Mouse (Mus musculus) bone marrow, adult 2 months (tissue): ENCODE results near the gene Bin2. TPM values are rescaled to one million over a fixed set of nuclear protein-coding genes. Genes with fewer than 3 reads are reported as not detected.

Source experiments
- H3K27ac ChIP-seq: fragments of 200-500 bp; 2 replicates; pipeline ENCODE4 v1.5.1; 2012; ENCODE audit warnings: low read depth, mild to moderate bottlenecking, control low read depth, inconsistent platforms, low read length; ENCODE audit not compliant: control insufficient read depth, poor library complexity, insufficient read depth
- H3K4me1 ChIP-seq: fragments of 200-500 bp; 2 replicates; pipeline ENCODE4 v1.6.1; 2011; ENCODE audit warnings: low read length; ENCODE audit not compliant: control insufficient read depth, insufficient read depth
- H3K4me3 ChIP-seq: fragments of 200-500 bp; replicated peaks from 2 replicates; pipeline ENCODE3; 2011; ENCODE audit warnings: mild to moderate bottlenecking, low read depth, low read length, control low read depth; ENCODE audit not compliant: control insufficient read depth
- CTCF ChIP-seq: fragments of 200-500 bp; IDR thresholded peaks from 2 replicates; pipeline ENCODE4 v1.5.1; 2011; ENCODE audit warnings: low read length, control low read depth; ENCODE audit not compliant: control insufficient read depth, insufficient read depth
- POLR2A ChIP-seq: fragments of 200-500 bp; IDR thresholded peaks from 2 replicates; pipeline ENCODE4 v1.6.1; 2011; ENCODE audit warnings: low read depth, mild to moderate bottlenecking, control low read depth, low read length, borderline replicate concordance; ENCODE audit not compliant: control insufficient read depth
- WGBS: fragments of 180-500 bp; shearing (Covaris S2); methylation state at CpG from one replicate; pipeline ENCODE4 v1.1.7; 2018; 5-methylcytosine and 5-hydroxymethylcytosine counted together
- polyA plus RNA-seq: library from polyadenylated mRNA; stranded (reverse); fragments of >200 nt; gene quantifications from 2 replicates; pipeline ENCODE4 v1.2.4, GENCODE M21; 2011; ENCODE audit warnings: low replicate concordance; ENCODE audit not compliant: missing spikeins, insufficient read depth, insufficient read length

Gene Bin2
- polyA plus RNA-seq, 1 experiment, result 139 TPM

DNA sequence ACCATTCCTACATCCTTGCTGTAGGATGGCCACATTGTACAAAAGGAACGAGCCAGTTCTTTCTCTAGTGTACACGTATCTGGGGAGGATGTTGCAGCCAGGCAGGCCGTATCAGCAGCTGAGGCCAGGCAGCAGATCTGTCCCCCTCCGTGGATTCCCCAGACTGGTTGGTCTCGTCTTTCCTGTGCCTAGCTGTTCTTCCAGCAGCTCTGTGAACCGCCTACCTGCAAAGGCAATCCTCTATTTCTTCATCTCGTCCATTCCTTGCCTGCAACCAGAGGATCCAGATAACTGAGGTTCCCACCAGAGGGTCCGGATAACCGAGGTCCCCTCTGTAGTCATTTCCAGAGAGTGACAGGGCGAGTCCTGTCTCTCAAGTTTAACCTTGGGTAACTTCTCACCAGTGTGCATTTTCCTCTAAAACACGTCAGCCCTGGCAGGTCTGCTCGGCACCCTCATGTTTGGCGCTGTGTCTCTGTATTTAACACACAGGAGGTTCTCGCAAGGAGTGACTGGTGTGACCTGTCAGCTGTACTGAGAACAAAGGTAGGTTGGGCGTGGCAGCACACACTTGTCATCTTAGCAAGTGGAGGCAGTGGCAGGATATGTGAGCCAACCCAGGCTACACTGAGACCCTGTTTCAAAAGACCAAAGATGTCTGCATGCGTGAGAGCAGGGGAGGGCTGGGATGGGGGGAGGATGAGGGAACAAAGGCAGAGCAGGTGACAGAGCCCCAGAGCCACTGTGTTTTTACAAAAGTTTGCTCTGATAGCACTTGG is 29.2 kb downstream of the Bin2 start:
- no peak overlapping the region for H3K4me3 ChIP-seq
- WGBS, result 79% methylated on average over 16 of the region's 16 CpGs
- no peak overlapping the region for H3K27ac ChIP-seq
- TF ChIP-seq CTCF (no peak), POLR2A (no peak)
- peaks cover 1% of the 10 kb centered on the region for H3K4me1 ChIP-seq

DNA sequence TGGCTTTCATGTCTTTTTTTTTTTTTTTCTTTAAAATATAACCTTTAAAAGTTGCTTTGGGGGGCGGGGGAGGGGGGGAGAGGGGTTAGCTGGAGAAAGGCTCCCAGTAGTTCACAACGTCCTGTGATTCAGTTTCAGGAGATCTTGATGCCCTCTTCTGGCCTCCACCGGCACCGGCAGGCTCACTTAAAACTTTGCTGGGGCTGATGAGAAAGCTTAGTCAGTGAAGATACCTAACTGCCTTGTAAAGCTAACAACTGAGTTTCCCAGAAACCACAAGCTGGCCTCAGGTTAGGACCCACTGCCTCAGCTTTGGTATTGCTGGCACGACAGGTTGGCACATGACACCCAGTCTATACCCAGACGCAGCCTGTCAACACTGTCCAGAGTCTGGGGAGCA is 31.7 kb downstream of the Bin2 start:
- WGBS, result 7% methylated on average over 6 of the region's 6 CpGs
- TF ChIP-seq POLR2A (no peak), CTCF (peak; percentile 37; the same call in 1 of the 2 replicates)
- peaks cover 3% of the 10 kb centered on the region for H3K4me1 ChIP-seq
- no peak overlapping the region for H3K4me3 ChIP-seq
- no peak overlapping the region for H3K27ac ChIP-seq

- peak within 1 kb of the TSS; percentile 40; the same call in 1 of the 2 replicates for H3K27ac ChIP-seq
- peak within 1 kb of the TSS; percentile 50 for H3K4me3 ChIP-seq
- under 1% methylated on average over 77 of the region's 77 CpGs for WGBS
- peaks cover 3% of the 10 kb centered on the region for H3K4me1 ChIP-seq
- no peak for TF ChIP-seq CTCF
- TF ChIP-seq POLR2A, result no peak
Measured at GRCm38 (mm10) chr15:100636700-100637501, 32.5 kb downstream of the Bin2 start, which contains the start of gene Smagp. Gene Smagp, minus strand, starts transcription at chr15:100636940.

- Histone ChIP-seq H3K27ac (no peak overlapping the region), H3K4me1 (peaks cover 6% of the 10 kb centered on the region), H3K4me3 (peak overlapping the region; percentile 20)
- TF ChIP-seq CTCF (no peak), POLR2A (no peak)
- WGBS, result 8% methylated on average over 38 of the region's 38 CpGs
Measured at GRCm38 (mm10) chr15:100635851-100636645, 33.3 kb downstream of the Bin2 start.

- no peak for TF ChIP-seq POLR2A
- TF ChIP-seq CTCF, result no peak
- no peak overlapping the region for H3K27ac ChIP-seq
- H3K4me3 ChIP-seq, result no peak overlapping the region
- 7% methylated on average over 9 of the region's 9 CpGs for WGBS
- peaks cover 6% of the 10 kb centered on the region for H3K4me1 ChIP-seq
Measured at GRCm38 (mm10) chr15:100635239-100635638, 34.1 kb downstream of the Bin2 start.

DNA sequence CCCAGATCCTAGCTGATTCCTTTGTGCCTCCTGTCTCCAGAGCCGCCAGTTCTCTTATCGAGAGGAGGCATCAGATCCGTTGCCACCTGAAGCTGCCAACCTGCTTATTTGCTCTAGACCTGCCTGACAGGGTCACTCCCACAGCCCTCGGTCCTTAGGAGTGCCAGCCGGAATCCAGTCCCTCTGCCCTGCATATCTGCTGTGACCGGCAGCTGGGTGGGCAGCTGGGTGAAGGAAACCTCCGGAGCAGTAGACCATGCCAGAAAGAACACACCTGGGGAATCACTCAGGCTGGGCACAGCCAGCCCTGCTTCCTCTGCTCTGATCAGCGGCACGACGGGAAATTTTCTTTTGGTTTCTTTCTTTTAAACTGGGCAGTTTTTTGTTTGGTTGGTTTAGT is 36.0 kb downstream of the Bin2 start:
- WGBS, result 65% methylated on average over 10 of the region's 10 CpGs
- H3K4me1 ChIP-seq, result peaks cover 6% of the 10 kb centered on the region
- H3K27ac ChIP-seq, result no peak overlapping the region
- H3K4me3 ChIP-seq, result no peak overlapping the region
- TF ChIP-seq POLR2A (no peak), CTCF (no peak)

GRCm38 (mm10) chr15:100632323-100632722 is 37.0 kb downstream of the Bin2 start:
- Histone ChIP-seq H3K4me1 (peaks cover 6% of the 10 kb centered on the region), H3K27ac (no peak overlapping the region), H3K4me3 (no peak overlapping the region)
- WGBS, result 70% methylated on average over 5 of the region's 5 CpGs
- TF ChIP-seq CTCF (no peak), POLR2A (no peak)

DNA sequence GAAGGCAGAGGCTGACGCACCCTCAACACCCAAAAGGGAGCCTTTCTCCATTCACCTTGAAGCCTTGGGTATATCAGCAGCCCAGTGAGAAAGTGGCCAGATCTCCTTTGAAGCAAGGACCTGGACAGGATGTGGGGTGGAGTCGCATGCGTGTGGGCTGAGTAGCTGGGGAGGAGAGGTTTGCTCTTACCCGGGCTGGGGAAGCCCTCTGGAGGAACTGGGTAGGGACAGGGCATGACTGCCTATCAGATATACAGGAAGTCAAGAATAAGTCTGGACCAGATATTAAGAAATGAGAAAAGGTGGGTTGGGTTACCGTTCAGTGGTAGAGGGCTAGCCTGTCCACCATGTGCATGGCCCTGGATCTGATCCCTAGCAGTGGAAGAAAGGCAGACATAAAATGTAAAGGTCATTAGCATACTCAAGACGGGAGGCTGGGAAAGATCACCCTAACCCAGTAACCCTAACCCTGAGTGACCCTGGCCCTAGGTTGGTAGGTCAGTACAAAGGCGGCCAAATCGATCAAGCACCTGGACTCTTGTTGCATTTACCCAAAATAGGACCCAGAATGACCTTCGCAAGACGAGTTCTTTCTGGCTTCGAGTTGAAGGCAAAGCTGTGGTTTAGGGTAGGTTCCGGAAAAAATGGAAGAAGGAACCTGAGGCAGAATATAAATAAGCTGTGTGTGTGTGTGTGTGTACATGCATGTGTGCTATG is 37.7 kb downstream of the Bin2 start:
- TF ChIP-seq CTCF (no peak), POLR2A (no peak)
- Histone ChIP-seq H3K4me1 (peaks cover 5% of the 10 kb centered on the region), H3K27ac (no peak overlapping the region), H3K4me3 (no peak overlapping the region)
- WGBS, result 27% methylated on average over 12 of the region's 12 CpGs
